In genomic region chr1:173389901-173390401, GRCm38 (mm10) we compare ENCODE assay signal across 7 mouse cellular contexts. TPM values are rescaled to one million over a fixed set of nuclear protein-coding genes. Genes with fewer than 3 reads are reported as not detected.
DNase-seq lines count a peak whose midpoint lies in the region; ATAC-seq lines count a peak whose summit lies in the region.

No protein-coding gene starts in this region.

- WGBS in forebrain, embryonic 15.5 days: under 1% methylated on average over 13 of the region's 13 CpGs

- peak overlapping the region; percentile 95 for H3K27ac ChIP-seq in forebrain, embryonic 15.5 days (replicated peaks)

- H3K9ac ChIP-seq in forebrain, embryonic 15.5 days (replicated peaks): peak overlapping the region; percentile 51

- no peaks in the 10 kb centered on the region for H3K9me3 ChIP-seq in forebrain, embryonic 15.5 days

- H3K4me3 ChIP-seq in forebrain, embryonic 15.5 days: peak overlapping the region; percentile 43

- no peaks in the 10 kb centered on the region for H3K27me3 ChIP-seq in forebrain, embryonic 15.5 days

- peaks cover 22% of the 10 kb centered on the region for H3K4me1 ChIP-seq in forebrain, embryonic 15.5 days

- peak; percentile 81 for DNase-seq in Muller cell, postnatal 12 days (ENCODE audit: inconsistent ontology term)
- peak; percentile 96 for DNase-seq in cerebellum, adult 11-12 months
- peak; percentile 89 to 93 for DNase-seq in layer of hippocampus, postnatal 10 days (ENCODE audit: low spot score in 2 of 2)
- DNase-seq in neural tube, embryonic 10.5 days (ENCODE audit: extremely low spot score, low spot score): peak; percentile 63
- DNase-seq in adipocyte (ENCODE audit: low spot score): no peak
- no peak for DNase-seq in gastrocnemius, postnatal 4 days (ENCODE audit: low spot score in 2 of 2)

- peak; percentile 97 for ATAC-seq in forebrain, embryonic 15.5 days (replicated peaks)

- no peaks in the 10 kb centered on the region for H3K36me3 ChIP-seq in forebrain, embryonic 15.5 days

- peak overlapping the region; percentile 43 for H3K4me2 ChIP-seq in forebrain, embryonic 15.5 days (replicated peaks)

RNA-seq across cellular contexts. Expression of gene Cadm3, which starts 22.5 kb away (rescaled TPM):
- 38.1 and 39.7 TPM in 2 replicates for polyA plus RNA-seq in forebrain, embryonic 15.5 days (2015; fragmentation: Nextera tagmentation; extraction: Ambion mirVana)
- total RNA-seq in layer of hippocampus, postnatal 10 days (2021): 100 to 1,000 TPM; 324 to 348 TPM
- 10 to 100 TPM; 28.7 to 33.7 TPM for total RNA-seq in gastrocnemius, postnatal 4 days (2021)

RNA-seq across cellular contexts. Expression of gene Aim2, which starts 39.3 kb away (rescaled TPM):
- 3.5 and 4.3 TPM in 2 replicates for polyA plus RNA-seq in forebrain, embryonic 15.5 days (2015; fragmentation: Nextera tagmentation; extraction: Ambion mirVana)
- 1 to 10 TPM; 3.5 to 5.4 TPM for total RNA-seq in layer of hippocampus, postnatal 10 days (2021)
- total RNA-seq in gastrocnemius, postnatal 4 days (2021): 1 to 10 TPM in 1 of 2 experiments, under 1 TPM in 1; 0.71 to 2.9 TPM

RNA-seq across cellular contexts. Expression of gene Ackr1, which starts 56.4 kb away (rescaled TPM):
- polyA plus RNA-seq in forebrain, embryonic 15.5 days (2015; fragmentation: Nextera tagmentation; extraction: Ambion mirVana): 10.7 and 11.6 TPM in 2 replicates
- 10 to 100 TPM; 77.4 to 81.1 TPM for total RNA-seq in layer of hippocampus, postnatal 10 days (2021)
- total RNA-seq in gastrocnemius, postnatal 4 days (2021): 10 to 100 TPM; 10.8 to 15.1 TPM

Comparison
In these comparisons a context has a peak if more than half of its experiments do, and no peak if none do; other contexts are left out.
1. DNase-seq: peak in Muller cell, postnatal 12 days (single experiment), cerebellum, adult 11-12 months (single experiment), layer of hippocampus, postnatal 10 days (2 of 2) and neural tube, embryonic 10.5 days (single experiment); none in adipocyte (single experiment) and gastrocnemius, postnatal 4 days (0 of 2).
2. RNA of gene Cadm3, which starts 22.5 kb away (total RNA-seq): 324 to 348 TPM in layer of hippocampus, postnatal 10 days; 28.7 to 33.7 TPM in gastrocnemius, postnatal 4 days; every median in the first group is over 4 times any median in the second.
3. RNA of gene Ackr1, which starts 56.4 kb away (total RNA-seq): 77.4 to 81.1 TPM in layer of hippocampus, postnatal 10 days; 10.8 to 15.1 TPM in gastrocnemius, postnatal 4 days; every median in the first group is over 4 times any median in the second.